Mouse (Mus musculus) erythroblast, embryonic 14.5 days (primary cell): ENCODE measurements around the gene Smarcb1.

Experiments
- GATA1 ChIP-seq: IDR thresholded peaks from 2 replicates; pipeline ENCODE4 v1.6.1; 2012; ENCODE audit warnings: low read length, inconsistent platforms, mixed read lengths
- TAL1 ChIP-seq: IDR thresholded peaks from 3 replicates; pipeline ENCODE4 v1.6.1; 2012; ENCODE audit warnings: low read length, inconsistent platforms, mixed read lengths

- TF ChIP-seq GATA1, result no peak
- no peak for TF ChIP-seq TAL1
Observed at GRCm38 (mm10) chr10:75945213-75945612, 23.8 kb upstream of the Smarcb1 start.
